Mouse (Mus musculus): ENCODE data around the gene 1700034J05Rik.

DNA sequence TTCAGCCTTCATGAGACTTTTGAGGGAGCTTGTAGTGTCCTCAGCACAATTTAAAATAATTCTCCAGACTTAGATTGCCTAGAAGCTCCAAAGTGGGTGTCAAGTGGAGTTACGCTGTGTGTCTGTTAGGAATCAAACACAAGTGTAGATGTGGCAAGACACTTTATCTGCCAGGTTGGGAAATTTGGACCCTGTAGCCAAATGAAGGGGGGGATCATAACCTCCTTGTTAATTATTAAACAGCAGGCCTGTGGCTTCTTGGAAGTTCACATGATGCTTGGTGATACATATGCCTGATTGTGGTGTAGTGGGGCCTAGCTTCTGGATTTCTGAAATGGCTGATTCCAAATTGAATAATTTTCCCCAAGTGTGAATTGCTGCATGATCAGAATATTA lies 46.4 kb downstream of the 1700034J05Rik start:
- TF ChIP-seq CTCF (IDR thresholded peaks at IDR 0.05; ENCODE audit: extremely low read depth, insufficient read depth, low read length) (no peak), POLR2A (IDR thresholded peaks at IDR 0.05; ENCODE audit: extremely low read depth, insufficient read depth, low read length) (no peak)
